Mouse (Mus musculus) kidney, postnatal 25 days (tissue): Measurements from ENCODE around the gene Slc37a1.
A peak's percentile ranks its signal among the peaks of the same experiment; 100 is the strongest.

ENCODE experiments used
- DNase-seq, 2 experiments: peaks; one replicate each; pipeline ENCODE4 v3.0.0; 2021; ENCODE audit warnings: mixed read lengths in 2 of 2

Slc37a1 gene

GRCm38 (mm10) chr17:31294363-31295214, 8.0 kb downstream of the Slc37a1 start:
- DNase-seq = peak in 1 of 2 experiments; percentile 48

GRCm38 (mm10) chr17:31295215-31295891, 8.8 kb downstream of the Slc37a1 start:
- peak in 1 of 2 experiments; percentile 44 for DNase-seq

- DNase-seq = peak; percentile 84 to 90
These were observed 9.5 kb downstream of the Slc37a1 start for GRCm38 (mm10) chr17:31295892-31296781.

GRCm38 (mm10) chr17:31297521-31297939, 10.9 kb downstream of the Slc37a1 start:
- DNase-seq = peak; percentile 81 to 89

GRCm38 (mm10) chr17:31298419-31299209, 12.0 kb downstream of the Slc37a1 start:
- DNase-seq = peak in 1 of 2 experiments; percentile 36

GRCm38 (mm10) chr17:31299981-31300380, 13.4 kb downstream of the Slc37a1 start:
- peak in 1 of 2 experiments; percentile 37 for DNase-seq

GRCm38 (mm10) chr17:31300736-31301135, 14.1 kb downstream of the Slc37a1 start:
- DNase-seq = no peak

GRCm38 (mm10) chr17:31303401-31303800, 16.8 kb downstream of the Slc37a1 start:
- DNase-seq = no peak

- DNase-seq = peak; percentile 55 to 80
These were observed 18.5 kb downstream of the Slc37a1 start for GRCm38 (mm10) chr17:31304895-31305775.

GRCm38 (mm10) chr17:31305776-31306120, 19.2 kb downstream of the Slc37a1 start:
- no peak for DNase-seq

GRCm38 (mm10) chr17:31307756-31308155, 21.2 kb downstream of the Slc37a1 start:
- peak in 1 of 2 experiments; percentile 44 for DNase-seq

GRCm38 (mm10) chr17:31308291-31308816, 21.8 kb downstream of the Slc37a1 start:
- peak in 1 of 2 experiments; percentile 35 for DNase-seq

- DNase-seq = no peak
These were observed 22.7 kb downstream of the Slc37a1 start for GRCm38 (mm10) chr17:31309281-31309793.

- DNase-seq = no peak
These were observed 24.5 kb downstream of the Slc37a1 start for GRCm38 (mm10) chr17:31311047-31311446.

- DNase-seq = no peak
These were observed 26.1 kb downstream of the Slc37a1 start for GRCm38 (mm10) chr17:31312648-31313047.

GRCm38 (mm10) chr17:31315046-31315792, 28.6 kb downstream of the Slc37a1 start:
- DNase-seq = no peak

GRCm38 (mm10) chr17:31315993-31316392, 29.4 kb downstream of the Slc37a1 start:
- no peak for DNase-seq

GRCm38 (mm10) chr17:31316998-31317397, 30.4 kb downstream of the Slc37a1 start:
- no peak for DNase-seq

- no peak for DNase-seq
These were observed 31.1 kb downstream of the Slc37a1 start for GRCm38 (mm10) chr17:31317521-31318272.
